Mouse (Mus musculus): ENCODE measurements around the gene Sufu. TPM values are rescaled to one million over a fixed set of nuclear protein-coding genes. Genes with fewer than 3 reads are reported as not detected.

Sufu gene
- polyA plus RNA-seq, 1 experiment from 2014 or later: 30.3 TPM

- H3K36me3 ChIP-seq (ENCODE audit: control insufficient read depth, insufficient read depth, low read length): peaks cover 36% of the 10 kb centered on the region
- no peaks in the 10 kb centered on the region for H3K27me3 ChIP-seq (replicated peaks; ENCODE audit: control insufficient read depth, insufficient read depth, low read length)
- H3K9ac ChIP-seq (ENCODE audit: low read length): no peak overlapping the region
- H3K4me3 ChIP-seq (ENCODE audit: low read depth, low read length): no peak overlapping the region
- no peaks in the 10 kb centered on the region for H3K9me3 ChIP-seq (ENCODE audit: control insufficient read depth, low read length)
- H3K4me1 ChIP-seq (replicated peaks; ENCODE audit: control insufficient read depth, insufficient read depth, low read length): peaks cover 27% of the 10 kb centered on the region
- ATAC-seq (replicated peaks; ENCODE audit: low FRiP score, low TSS enrichment, low read depth) (no peak), DNase-seq (ENCODE audit: low spot score) (no peak)
- peak overlapping the region; percentile 76 for H3K27ac ChIP-seq (ENCODE audit: low read depth)
- no peak overlapping the region for H3K4me2 ChIP-seq (ENCODE audit: low read length)
- WGBS: 28% methylated on average over 17 of the region's 17 CpGs
Observed at GRCm38 (mm10) chr19:46470364-46471240, 73.9 kb downstream of the Sufu start.

DNA sequence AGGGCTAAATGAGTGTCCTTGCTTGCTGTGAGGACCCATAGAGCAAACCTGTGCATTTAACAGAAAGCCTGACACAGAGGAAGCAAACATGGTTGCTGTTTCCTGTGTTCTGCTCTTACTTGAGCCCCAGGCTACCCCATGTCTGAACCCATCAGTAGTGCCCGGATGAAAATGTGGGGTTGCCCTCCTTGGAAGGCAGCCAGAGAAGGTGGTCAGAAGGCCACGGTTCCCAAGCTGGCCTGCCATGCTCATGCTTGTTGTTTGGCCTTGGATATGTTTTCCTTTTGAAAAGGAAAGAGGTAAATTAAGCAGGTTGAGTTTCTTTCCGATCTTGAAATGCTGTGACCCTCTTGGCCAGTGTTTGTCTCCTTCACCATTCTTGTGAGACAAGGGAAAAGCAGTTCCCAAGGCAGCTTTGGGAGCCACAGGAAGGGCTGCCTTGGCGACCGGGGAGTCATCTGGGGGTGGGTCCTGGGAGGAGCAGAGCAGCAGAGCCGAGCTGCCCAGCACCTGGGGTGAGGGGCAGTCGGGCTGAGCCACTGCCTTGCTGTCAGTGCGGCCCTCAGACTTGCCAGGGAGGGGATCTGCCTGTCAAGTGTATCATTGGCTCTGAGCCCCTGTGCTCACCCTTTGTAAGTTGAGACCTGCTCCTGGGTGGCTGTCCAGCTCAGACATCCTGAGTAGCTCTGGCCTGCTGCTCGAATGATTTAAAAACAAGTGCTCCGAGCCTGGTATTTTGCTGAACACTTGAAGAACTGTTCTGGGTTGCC, 74.8 kb downstream of the Sufu start:
- peaks cover 41% of the 10 kb centered on the region for H3K36me3 ChIP-seq (ENCODE audit: control insufficient read depth, insufficient read depth, low read length)
- H3K27me3 ChIP-seq (replicated peaks; ENCODE audit: control insufficient read depth, insufficient read depth, low read length): no peaks in the 10 kb centered on the region
- WGBS: 15% methylated on average over 10 of the region's 10 CpGs
- DNase-seq (ENCODE audit: low spot score) (no peak), ATAC-seq (replicated peaks; ENCODE audit: low FRiP score, low TSS enrichment, low read depth) (no peak)
- no peaks in the 10 kb centered on the region for H3K9me3 ChIP-seq (ENCODE audit: control insufficient read depth, low read length)
- peaks cover 25% of the 10 kb centered on the region for H3K4me1 ChIP-seq (replicated peaks; ENCODE audit: control insufficient read depth, insufficient read depth, low read length)
- no peak overlapping the region for H3K4me3 ChIP-seq (ENCODE audit: low read depth, low read length)
- no peak overlapping the region for H3K9ac ChIP-seq (ENCODE audit: low read length)
- peak overlapping the region; percentile 76 for H3K27ac ChIP-seq (ENCODE audit: low read depth)
- H3K4me2 ChIP-seq (ENCODE audit: low read length): no peak overlapping the region

DNA sequence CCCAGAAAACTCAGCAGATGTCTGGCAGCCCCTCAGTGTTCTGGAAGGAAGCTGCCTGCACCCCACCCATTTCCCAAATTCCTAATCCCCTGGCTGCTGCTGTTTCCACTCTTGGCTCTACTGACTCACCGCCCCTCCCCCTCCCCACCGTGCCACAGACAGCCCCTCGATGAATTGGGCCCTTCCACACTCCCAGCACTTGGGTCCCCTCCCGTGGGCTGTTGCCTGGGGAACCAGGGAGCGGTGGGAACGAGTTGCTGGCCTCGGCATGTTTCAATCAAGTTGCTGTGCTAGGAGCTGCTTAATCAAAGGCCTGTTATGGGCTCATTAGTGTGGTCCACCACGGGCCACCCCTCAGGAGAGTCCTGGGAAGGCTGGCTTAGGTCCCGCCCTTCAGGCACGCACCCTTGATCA, 80.7 kb downstream of the Sufu start:
- DNase-seq (ENCODE audit: low spot score) (no peak), ATAC-seq (replicated peaks; ENCODE audit: low FRiP score, low TSS enrichment, low read depth) (no peak)
- 47% methylated on average over 10 of the region's 10 CpGs for WGBS
- H3K9ac ChIP-seq (ENCODE audit: low read length): no peak overlapping the region
- H3K4me3 ChIP-seq (ENCODE audit: low read depth, low read length): no peak overlapping the region
- H3K9me3 ChIP-seq (ENCODE audit: control insufficient read depth, low read length): no peaks in the 10 kb centered on the region
- H3K27ac ChIP-seq (ENCODE audit: low read depth): no peak overlapping the region
- H3K36me3 ChIP-seq (ENCODE audit: control insufficient read depth, insufficient read depth, low read length): peaks cover 49% of the 10 kb centered on the region
- H3K4me2 ChIP-seq (ENCODE audit: low read length): no peak overlapping the region
- H3K27me3 ChIP-seq (replicated peaks; ENCODE audit: control insufficient read depth, insufficient read depth, low read length): no peaks in the 10 kb centered on the region
- peaks cover 19% of the 10 kb centered on the region for H3K4me1 ChIP-seq (replicated peaks; ENCODE audit: control insufficient read depth, insufficient read depth, low read length)

DNA sequence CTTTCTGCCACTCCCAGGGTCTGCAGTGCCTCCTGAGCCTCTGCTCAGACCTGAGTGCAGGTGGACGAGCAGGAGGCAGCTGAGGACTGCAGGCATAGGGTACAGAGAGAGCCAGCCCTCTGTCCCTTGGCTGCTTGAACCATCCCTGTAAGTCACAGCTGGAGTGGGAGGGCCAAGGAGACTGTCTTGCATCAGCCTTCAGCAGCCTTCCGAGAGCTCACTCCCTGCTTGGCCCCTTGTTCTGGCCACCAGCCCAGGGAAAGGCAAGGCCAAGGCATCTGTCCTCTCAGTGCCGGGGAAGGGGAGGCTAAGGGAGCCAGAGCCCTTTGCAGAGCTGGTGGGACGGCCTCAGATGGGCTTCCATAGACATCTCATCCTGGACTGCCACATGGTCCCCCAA, 81.5 kb downstream of the Sufu start:
- peaks cover 19% of the 10 kb centered on the region for H3K4me1 ChIP-seq (replicated peaks; ENCODE audit: control insufficient read depth, insufficient read depth, low read length)
- peak overlapping the region; percentile 17; the same call in 1 of the 2 replicates for H3K27ac ChIP-seq (ENCODE audit: low read depth)
- H3K36me3 ChIP-seq (ENCODE audit: control insufficient read depth, insufficient read depth, low read length): peaks cover 47% of the 10 kb centered on the region
- no peaks in the 10 kb centered on the region for H3K9me3 ChIP-seq (ENCODE audit: control insufficient read depth, low read length)
- no peak for ATAC-seq (replicated peaks; ENCODE audit: low FRiP score, low TSS enrichment, low read depth)
- no peak overlapping the region for H3K4me3 ChIP-seq (ENCODE audit: low read depth, low read length)
- WGBS: 75% methylated on average over 4 of the region's 4 CpGs
- H3K9ac ChIP-seq (ENCODE audit: low read length): no peak overlapping the region
- H3K27me3 ChIP-seq (replicated peaks; ENCODE audit: control insufficient read depth, insufficient read depth, low read length): no peaks in the 10 kb centered on the region
- no peak for DNase-seq (ENCODE audit: low spot score)
- H3K4me2 ChIP-seq (ENCODE audit: low read length): no peak overlapping the region

- DNase-seq (ENCODE audit: low spot score): no peak
- H3K9ac ChIP-seq (ENCODE audit: low read length): no peak overlapping the region
- peak overlapping the region; percentile 47 for H3K27ac ChIP-seq (ENCODE audit: low read depth)
- no peak overlapping the region for H3K4me3 ChIP-seq (ENCODE audit: low read depth, low read length)
- no peak; the same call in 1 of the 2 replicates for ATAC-seq (replicated peaks; ENCODE audit: low FRiP score, low TSS enrichment, low read depth)
- H3K9me3 ChIP-seq (ENCODE audit: control insufficient read depth, low read length): no peaks in the 10 kb centered on the region
- peaks cover 44% of the 10 kb centered on the region for H3K36me3 ChIP-seq (ENCODE audit: control insufficient read depth, insufficient read depth, low read length)
- H3K4me1 ChIP-seq (replicated peaks; ENCODE audit: control insufficient read depth, insufficient read depth, low read length): peaks cover 19% of the 10 kb centered on the region
- H3K4me2 ChIP-seq (ENCODE audit: low read length): no peak overlapping the region
- WGBS: 34% methylated on average over 5 of the region's 5 CpGs
- no peaks in the 10 kb centered on the region for H3K27me3 ChIP-seq (replicated peaks; ENCODE audit: control insufficient read depth, insufficient read depth, low read length)
Observed at GRCm38 (mm10) chr19:46478826-46479225, 82.1 kb downstream of the Sufu start.

GRCm38 (mm10) chr19:46479306-46480075, 82.8 kb downstream of the Sufu start:
- WGBS: 56% methylated on average over 21 of the region's 21 CpGs
- peak overlapping the region; percentile 47 for H3K27ac ChIP-seq (ENCODE audit: low read depth)
- ATAC-seq (replicated peaks; ENCODE audit: low FRiP score, low TSS enrichment, low read depth): peak; percentile 32; the same call in 1 of the 2 replicates
- DNase-seq (ENCODE audit: low spot score): no peak
- no peak overlapping the region for H3K4me3 ChIP-seq (ENCODE audit: low read depth, low read length)
- H3K4me2 ChIP-seq (ENCODE audit: low read length): no peak overlapping the region
- H3K9me3 ChIP-seq (ENCODE audit: control insufficient read depth, low read length): no peaks in the 10 kb centered on the region
- peaks cover 19% of the 10 kb centered on the region for H3K4me1 ChIP-seq (replicated peaks; ENCODE audit: control insufficient read depth, insufficient read depth, low read length)
- no peak overlapping the region for H3K9ac ChIP-seq (ENCODE audit: low read length)
- peaks cover 44% of the 10 kb centered on the region for H3K36me3 ChIP-seq (ENCODE audit: control insufficient read depth, insufficient read depth, low read length)
- no peaks in the 10 kb centered on the region for H3K27me3 ChIP-seq (replicated peaks; ENCODE audit: control insufficient read depth, insufficient read depth, low read length)

GRCm38 (mm10) chr19:46480624-46481345, 84.1 kb downstream of the Sufu start:
- Histone ChIP-seq H3K9ac (ENCODE audit: low read length) (no peak overlapping the region), H3K4me2 (ENCODE audit: low read length) (no peak overlapping the region), H3K4me3 (ENCODE audit: low read depth, low read length) (no peak overlapping the region), H3K4me1 (replicated peaks; ENCODE audit: control insufficient read depth, insufficient read depth, low read length) (peaks cover 19% of the 10 kb centered on the region), H3K27ac (ENCODE audit: low read depth) (no peak overlapping the region), H3K27me3 (replicated peaks; ENCODE audit: control insufficient read depth, insufficient read depth, low read length) (no peaks in the 10 kb centered on the region), H3K9me3 (ENCODE audit: control insufficient read depth, low read length) (no peaks in the 10 kb centered on the region), H3K36me3 (ENCODE audit: control insufficient read depth, insufficient read depth, low read length) (peaks cover 43% of the 10 kb centered on the region)
- 52% methylated on average over 10 of the region's 10 CpGs for WGBS
- ATAC-seq (replicated peaks; ENCODE audit: low FRiP score, low TSS enrichment, low read depth): no peak
- DNase-seq (ENCODE audit: low spot score): no peak

DNA sequence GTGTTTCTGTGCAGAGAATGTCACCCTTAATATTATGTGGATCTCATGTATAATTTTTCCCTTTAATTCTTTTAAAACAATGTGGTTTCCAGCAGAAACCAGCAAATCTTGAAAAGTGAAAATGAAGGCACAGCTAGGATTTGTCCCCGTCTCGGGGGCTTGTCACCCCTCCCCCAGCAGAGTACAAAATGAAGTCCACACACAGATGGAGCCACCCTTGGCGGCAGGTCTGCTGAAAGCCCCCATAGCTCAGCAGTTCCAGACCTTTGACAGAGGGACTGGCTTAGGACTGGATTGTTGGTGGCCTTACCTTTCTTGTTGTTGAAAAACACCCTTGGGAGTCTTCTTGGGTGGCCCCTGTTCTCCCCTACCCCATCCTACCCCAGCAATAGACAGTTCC, 84.7 kb downstream of the Sufu start:
- Histone ChIP-seq H3K4me2 (ENCODE audit: low read length) (no peak overlapping the region), H3K36me3 (ENCODE audit: control insufficient read depth, insufficient read depth, low read length) (peaks cover 45% of the 10 kb centered on the region), H3K27me3 (replicated peaks; ENCODE audit: control insufficient read depth, insufficient read depth, low read length) (no peaks in the 10 kb centered on the region), H3K27ac (ENCODE audit: low read depth) (no peak overlapping the region), H3K9ac (ENCODE audit: low read length) (no peak overlapping the region), H3K9me3 (ENCODE audit: control insufficient read depth, low read length) (no peaks in the 10 kb centered on the region), H3K4me3 (ENCODE audit: low read depth, low read length) (no peak overlapping the region), H3K4me1 (replicated peaks; ENCODE audit: control insufficient read depth, insufficient read depth, low read length) (peaks cover 23% of the 10 kb centered on the region)
- 30% methylated on average over 3 of the region's 3 CpGs for WGBS
- no peak for ATAC-seq (replicated peaks; ENCODE audit: low FRiP score, low TSS enrichment, low read depth)
- no peak for DNase-seq (ENCODE audit: low spot score)
